Mouse (Mus musculus) erythroblast, embryonic 14.5 days (primary cell): ENCODE data around the gene Pycr2.

Experiments used
- GATA1 ChIP-seq: IDR thresholded peaks from 2 replicates; pipeline ENCODE4 v1.6.1; 2012; ENCODE audit warnings: low read length, inconsistent platforms, mixed read lengths
- TAL1 ChIP-seq: IDR thresholded peaks from 3 replicates; pipeline ENCODE4 v1.6.1; 2012; ENCODE audit warnings: low read length, inconsistent platforms, mixed read lengths

- TF ChIP-seq GATA1 (no peak), TAL1 (no peak)
These were observed 27.0 kb downstream of the Pycr2 start for GRCm38 (mm10) chr1:180931106-180931505.
